ENCODE assay signal across 13 mouse cellular contexts in genomic region chr2:6923738-6924474, GRCm38 (mm10).
DNase-seq lines count a peak whose midpoint lies in the region; ATAC-seq and TF ChIP-seq lines count a peak whose summit lies in the region.
"Had no signal": no experiment of that assay in that cellular context is flagged by ENCODE, and none has a peak within 500 bp of the region (broad histone marks: within the 10 kb centered on the region; RNA-seq: fewer than 3 reads in every experiment).

No protein-coding gene starts in this region.

- peaks cover 10% of the 10 kb centered on the region; the same call in 1 of the 2 replicates for H3K4me1 ChIP-seq in lung, embryonic 15.5 days
- H3K4me1 ChIP-seq in lung, adult 2 months (ENCODE audit: control insufficient read depth, insufficient read depth, low read length), result peaks cover 2% of the 10 kb centered on the region; the same call in 1 of the 2 replicates
- H3K4me1 ChIP-seq in embryonic facial prominence, embryonic 11.5 days (ENCODE audit: control insufficient read depth, insufficient read depth, low read length), result no peaks in the 10 kb centered on the region
- H3K4me1 ChIP-seq in limb, embryonic 12.5 days (replicated peaks), result peaks cover 12% of the 10 kb centered on the region

- TF ChIP-seq POLR2A in lung, adult 2 months (IDR thresholded peaks at IDR 0.05; ENCODE audit: borderline replicate concordance, extremely low read depth, low read depth, low read length), result no peak

- ATAC-seq in lung, embryonic 15.5 days (ENCODE audit: borderline replicate concordance, extremely low read depth, low FRiP score, low TSS enrichment), result peak; percentile 27; the same call in 1 of the 2 replicates
- peak; percentile 65; the same call in 1 of the 2 replicates for ATAC-seq in embryonic facial prominence, embryonic 11.5 days (replicated peaks; ENCODE audit: insufficient number of reproducible peaks, low FRiP score, low TSS enrichment, low read depth)
- ATAC-seq in limb, embryonic 12.5 days (ENCODE audit: insufficient number of reproducible peaks, insufficient read depth, low FRiP score, low TSS enrichment, low read depth), result peak; percentile 68; the same call in 1 of the 2 replicates
- ATAC-seq in monocyte, adult 5-6 weeks (replicated peaks; ENCODE audit: insufficient number of reproducible peaks, low FRiP score, low TSS enrichment, poor library complexity, severe bottlenecking), result no peak
- ATAC-seq: forebrain, embryonic 16.5 days; hindbrain, embryonic 16.5 days had no signal

- WGBS in lung, embryonic 15.5 days, result 36% methylated on average over 15 of the region's 15 CpGs
- 42% methylated on average over 15 of the region's 15 CpGs for WGBS in lung, adult 2 months
- 35% methylated on average over 15 of the region's 15 CpGs for WGBS in embryonic facial prominence, embryonic 11.5 days
- 14% methylated on average over 15 of the region's 15 CpGs for WGBS in limb, embryonic 12.5 days

- DNase-seq in cerebellum, adult 9-10 months, result peak; percentile 17
- no peak for DNase-seq in cerebellum, adult 11-12 months
- no peak for DNase-seq in lung, adult 2 months
- peak; percentile 71 for DNase-seq in embryonic facial prominence, embryonic 11.5 days (ENCODE audit: low spot score)
- DNase-seq in right cerebral cortex, postnatal 4 days, result no peak
- DNase-seq: layer of hippocampus, postnatal 36 days; retina, postnatal 1 day had no signal

- no peaks in the 10 kb centered on the region for H3K36me3 ChIP-seq in lung, embryonic 15.5 days
- H3K36me3 ChIP-seq in embryonic facial prominence, embryonic 11.5 days (replicated peaks; ENCODE audit: control insufficient read depth, insufficient read depth, low read depth, low read length), result no peaks in the 10 kb centered on the region
- no peaks in the 10 kb centered on the region for H3K36me3 ChIP-seq in limb, embryonic 12.5 days

- H3K27ac ChIP-seq in lung, embryonic 15.5 days, result 0 out of 2 replicates have a peak overlapping the region, but pooled peaks have one; percentile 31
- no peak overlapping the region for H3K27ac ChIP-seq in embryonic facial prominence, embryonic 11.5 days (replicated peaks; ENCODE audit: low read depth, low read length)
- H3K27ac ChIP-seq in limb, embryonic 12.5 days, result 0 out of 2 replicates have a peak overlapping the region, but pooled peaks have one; percentile 7

- no peaks in the 10 kb centered on the region for H3K27me3 ChIP-seq in lung, embryonic 15.5 days
- no peaks in the 10 kb centered on the region for H3K27me3 ChIP-seq in embryonic facial prominence, embryonic 11.5 days (ENCODE audit: control insufficient read depth, insufficient read depth, low read length)
- no peaks in the 10 kb centered on the region for H3K27me3 ChIP-seq in limb, embryonic 12.5 days

- no peak overlapping the region for H3K9ac ChIP-seq in lung, embryonic 15.5 days
- no peak overlapping the region for H3K9ac ChIP-seq in embryonic facial prominence, embryonic 11.5 days (replicated peaks; ENCODE audit: low read length)
- H3K9ac ChIP-seq in limb, embryonic 12.5 days (replicated peaks), result no peak overlapping the region

- no peaks in the 10 kb centered on the region for H3K9me3 ChIP-seq in lung, embryonic 15.5 days
- no peaks in the 10 kb centered on the region for H3K9me3 ChIP-seq in embryonic facial prominence, embryonic 11.5 days (replicated peaks; ENCODE audit: control insufficient read depth, low read length)
- H3K9me3 ChIP-seq in limb, embryonic 12.5 days, result no peaks in the 10 kb centered on the region

- H3K4me2 ChIP-seq in lung, embryonic 15.5 days, result no peak overlapping the region
- no peak overlapping the region for H3K4me2 ChIP-seq in embryonic facial prominence, embryonic 11.5 days (ENCODE audit: low read depth, low read length)
- peak overlapping the region; percentile 36 for H3K4me2 ChIP-seq in limb, embryonic 12.5 days

- TF ChIP-seq CTCF in lung, adult 2 months (IDR thresholded peaks at IDR 0.05; ENCODE audit: insufficient read depth, low read length), result no peak

- no peak overlapping the region for H3K4me3 ChIP-seq in lung, embryonic 15.5 days
- H3K4me3 ChIP-seq in lung, adult 2 months (replicated peaks; ENCODE audit: extremely low read depth, low read depth, low read length), result no peak overlapping the region
- H3K4me3 ChIP-seq in embryonic facial prominence, embryonic 11.5 days (ENCODE audit: low read depth, low read length), result no peak overlapping the region
- no peak overlapping the region for H3K4me3 ChIP-seq in limb, embryonic 12.5 days (replicated peaks)
- H3K4me3 ChIP-seq: myocyte had no signal

Comparison
In these comparisons a context has a peak if more than half of its experiments do, and no peak if none do; other contexts are left out.
1. DNase-seq: peak in cerebellum, adult 9-10 months (single experiment) and embryonic facial prominence, embryonic 11.5 days (single experiment); none in cerebellum, adult 11-12 months (single experiment), lung, adult 2 months (single experiment) and right cerebral cortex, postnatal 4 days (single experiment).